Mouse (Mus musculus) CH12.LX (cell line): ENCODE measurements around the gene Fam3c.

Experiments
- CTCF ChIP-seq, 2 experiments: IDR thresholded peaks in 1 of 2; conservative IDR thresholded peaks in 1 of 2; 2 replicates each; pipeline ENCODE4 v1.5.1; 2011 to 2012; ENCODE audit warnings: low read depth in 2 of 2, low read length in 2 of 2, improper control_type of control experiment in 1 of 2, inconsistent platforms in 1 of 2, mild to moderate bottlenecking in 1 of 2, moderate library complexity in 1 of 2
- EP300 ChIP-seq: IDR thresholded peaks from 2 replicates; pipeline ENCODE4 v1.6.1; 2011; ENCODE audit warnings: low read length, improper control_type of control experiment
- JUND ChIP-seq: conservative IDR thresholded peaks from 2 replicates; pipeline ENCODE4 v1.6.1; 2011; ENCODE audit warnings: low read depth, low read length, improper control_type of control experiment
- KAT2A ChIP-seq: IDR thresholded peaks from 2 replicates; pipeline ENCODE4 v1.6.1; 2012; ENCODE audit warnings: low read length, improper control_type of control experiment, inconsistent platforms; ENCODE audit not compliant: insufficient replicate concordance
- MAFK ChIP-seq: IDR thresholded peaks from 2 replicates; pipeline ENCODE4 v1.6.1; 2011; ENCODE audit warnings: low read length, improper control_type of control experiment; ENCODE audit not compliant: insufficient replicate concordance
- MAX ChIP-seq: IDR thresholded peaks from 2 replicates; pipeline ENCODE4 v1.6.1; 2011; ENCODE audit warnings: low read length, improper control_type of control experiment
- NELFE ChIP-seq: IDR thresholded peaks from 2 replicates; pipeline ENCODE4 v1.6.1; 2011; ENCODE audit warnings: low read depth, low read length, improper control_type of control experiment
- PAX5 ChIP-seq: IDR thresholded peaks from 2 replicates; pipeline ENCODE4 v1.6.1; 2012; ENCODE audit warnings: low read length, inconsistent platforms, mixed read lengths
- USF1 ChIP-seq: IDR thresholded peaks from 2 replicates; pipeline ENCODE4 v1.6.1; 2014; ENCODE audit warnings: low read depth, mild to moderate bottlenecking, inconsistent platforms, low read length, improper control_type of control experiment

DNA sequence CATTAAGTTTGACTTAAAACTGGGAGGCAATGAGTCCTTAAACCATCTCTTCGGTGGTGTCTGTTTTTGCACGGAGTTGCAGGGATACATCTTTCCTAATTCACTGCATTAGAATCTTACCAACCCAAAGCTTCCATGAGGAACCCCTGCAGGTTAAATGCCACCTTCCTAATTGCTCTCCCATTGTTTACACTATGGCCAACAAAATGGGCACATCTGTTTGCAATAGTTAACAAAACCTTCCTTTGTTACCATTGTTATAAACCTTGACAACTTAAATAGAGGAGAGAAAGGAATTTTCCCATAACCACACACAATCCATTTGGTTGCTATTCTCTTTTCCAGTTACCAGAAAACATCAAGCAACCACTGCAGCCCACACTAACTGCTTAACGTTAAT lies 62.1 kb downstream of the Fam3c start:
- TF ChIP-seq EP300: no peak
- TF ChIP-seq MAX: no peak
- TF ChIP-seq KAT2A: no peak
- TF ChIP-seq USF1: no peak
- TF ChIP-seq PAX5: no peak
- no peak for TF ChIP-seq CTCF (conservative IDR thresholded peaks at IDR 0.05 in 1 of 2, IDR thresholded peaks at IDR 0.05 in 1 of 2; ENCODE audit: low read depth in 2 of 2, low read length in 2 of 2)
- no peak for TF ChIP-seq JUND
- no peak for TF ChIP-seq MAFK
- no peak for TF ChIP-seq NELFE
